Mouse (Mus musculus) thymus, adult 2 months (tissue): ENCODE results near the gene Upk1a.

Experiments
- CTCF ChIP-seq: fragments of 200-500 bp; IDR thresholded peaks from 2 replicates; pipeline ENCODE4 v1.5.1; 2012; ENCODE audit warnings: mild to moderate bottlenecking, control low read depth, low read length, moderate library complexity, borderline replicate concordance; ENCODE audit not compliant: control insufficient read depth, poor library complexity, insufficient read depth; ENCODE audit errors: extremely low read depth
- POLR2A ChIP-seq: fragments of 200-500 bp; IDR thresholded peaks from 2 replicates; pipeline ENCODE4 v1.6.1; 2012; ENCODE audit warnings: mild to moderate bottlenecking, low read length, control low read depth, moderate library complexity; ENCODE audit not compliant: control insufficient read depth, poor library complexity, insufficient read depth; ENCODE audit errors: extremely low read depth

GRCm38 (mm10) chr7:30614454-30614853 is 1.8 kb upstream of the Upk1a start:
- TF ChIP-seq CTCF, result no peak
- TF ChIP-seq POLR2A, result no peak
